Mouse (Mus musculus) megakaryocyte, embryonic 14.5 days (primary cell): ENCODE data around the gene Lrrk2.

ENCODE experiments used
- FLI1 ChIP-seq: IDR thresholded peaks from 2 replicates; pipeline ENCODE4 v1.6.1; 2012; ENCODE audit warnings: low read length, inconsistent platforms, mixed read lengths
- GATA1 ChIP-seq: IDR thresholded peaks from 3 replicates; pipeline ENCODE4 v1.6.1; 2012; ENCODE audit warnings: mixed read lengths, low read length, inconsistent platforms, borderline replicate concordance

DNA sequence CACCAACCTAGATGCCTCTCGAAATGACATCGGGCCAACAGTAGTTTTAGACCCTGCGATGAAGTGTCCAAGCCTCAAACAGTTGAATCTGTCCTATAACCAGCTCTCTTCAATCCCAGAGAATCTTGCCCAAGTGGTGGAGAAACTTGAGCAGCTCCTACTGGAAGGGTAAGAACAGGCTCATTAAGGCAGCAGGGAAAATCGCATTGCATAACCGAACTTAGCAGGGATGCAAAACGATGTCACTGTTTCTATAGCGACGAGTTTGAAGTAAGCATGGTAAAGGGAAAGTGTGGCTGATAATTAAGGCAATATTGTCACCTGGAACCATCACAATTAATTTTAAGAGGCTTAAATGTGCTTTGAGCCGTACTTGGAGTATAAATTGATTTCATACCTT is 65.8 kb downstream of the Lrrk2 start:
- no peak for TF ChIP-seq GATA1
- no peak for TF ChIP-seq FLI1
